Mouse (Mus musculus): ENCODE results near the gene Hoxa9. TPM values are rescaled to one million over a fixed set of nuclear protein-coding genes. Genes with fewer than 3 reads are reported as not detected.

Hoxa9 gene
- polyA plus RNA-seq, 2 experiments = 0.43 to 0.76 TPM

DNA sequence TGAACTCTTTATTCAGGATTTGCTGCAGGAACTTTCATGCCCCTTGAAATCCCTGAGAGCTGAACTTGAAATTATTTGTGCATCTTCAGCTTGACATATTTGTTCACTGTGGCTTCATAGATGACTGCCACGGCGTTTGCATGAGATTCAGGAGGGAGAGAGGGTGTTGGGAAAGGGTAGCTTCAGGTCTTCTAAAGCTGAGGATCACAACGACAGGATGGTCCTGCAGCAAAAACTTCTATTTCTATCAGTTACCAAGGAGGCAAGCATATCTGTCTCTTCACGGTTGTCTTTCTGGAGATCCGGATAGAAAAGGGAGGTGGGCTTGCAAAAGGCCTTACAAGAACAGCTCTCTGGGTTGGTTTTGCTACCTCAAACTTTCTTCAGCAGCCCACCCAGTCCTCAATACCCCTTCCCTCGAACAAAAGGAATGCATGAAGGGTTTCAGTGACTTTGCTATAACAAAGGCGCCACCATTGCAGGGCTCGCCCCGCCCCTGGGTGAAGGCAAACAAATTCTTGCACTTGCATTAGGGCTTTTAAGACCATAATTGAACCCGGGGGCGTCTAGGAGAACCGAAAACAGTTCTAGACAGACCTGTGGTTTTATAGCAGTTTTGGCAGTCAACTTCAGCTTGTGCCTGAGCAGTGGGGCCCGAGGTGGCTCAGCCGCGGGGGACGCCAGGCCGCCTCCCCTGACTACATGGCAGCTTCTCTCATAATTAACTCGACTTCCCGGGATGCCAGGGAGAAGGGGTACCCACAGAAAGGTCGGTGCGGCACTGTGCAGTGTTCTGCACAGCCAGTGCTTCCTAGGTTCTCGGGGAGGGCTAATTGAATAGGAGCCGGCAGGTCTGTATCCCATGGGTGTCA lies 17.1 kb upstream of the Hoxa9 start:
- no peak overlapping the region for H3K4me2 ChIP-seq (ENCODE audit: low read depth)
- 1% methylated on average over 23 of the region's 23 CpGs for WGBS (ENCODE audit: insufficient replicate concordance)
- H3K27me3 ChIP-seq (ENCODE audit: control insufficient read depth, insufficient read depth, low read length) = peaks cover 98% of the 10 kb centered on the region
- no peak overlapping the region for H3K9ac ChIP-seq (replicated peaks)
- no peak overlapping the region for H3K27ac ChIP-seq
- TF ChIP-seq CTCF (IDR thresholded peaks at IDR 0.05; ENCODE audit: low read depth) (no peak), EP300 (IDR thresholded peaks at IDR 0.05; ENCODE audit: low read depth) (no peak)
- no peak overlapping the region for H3K4me3 ChIP-seq (ENCODE audit: insufficient read depth in 1 of 2, low read depth in 2 of 2, low read length in 2 of 2)
- H3K4me1 ChIP-seq (replicated peaks; ENCODE audit: control insufficient read depth in 2 of 2, insufficient read depth in 2 of 2, low read length in 1 of 2) = no peaks in the 10 kb centered on the region
- DNase-seq (ENCODE audit: low read depth in 3 of 3, low spot score in 3 of 3) = no peak
- H3K9me3 ChIP-seq (ENCODE audit: control insufficient read depth, low read length) = no peaks in the 10 kb centered on the region
- no peaks in the 10 kb centered on the region for H3K36me3 ChIP-seq (replicated peaks; ENCODE audit: control insufficient read depth, insufficient read depth, low read depth)
- no peak for ATAC-seq (ENCODE audit: insufficient read depth)

GRCm38 (mm10) chr6:52246916-52247315 lies 16.0 kb upstream of the Hoxa9 start:
- ATAC-seq (ENCODE audit: insufficient read depth) (no peak), DNase-seq (ENCODE audit: low read depth in 3 of 3, low spot score in 3 of 3) (no peak)
- Histone ChIP-seq H3K36me3 (replicated peaks; ENCODE audit: control insufficient read depth, insufficient read depth, low read depth) (no peaks in the 10 kb centered on the region), H3K27me3 (ENCODE audit: control insufficient read depth, insufficient read depth, low read length) (peaks cover 98% of the 10 kb centered on the region), H3K4me3 (ENCODE audit: insufficient read depth in 1 of 2, low read depth in 2 of 2, low read length in 2 of 2) (no peak overlapping the region), H3K9me3 (ENCODE audit: control insufficient read depth, low read length) (no peaks in the 10 kb centered on the region), H3K9ac (replicated peaks) (no peak overlapping the region), H3K4me2 (ENCODE audit: low read depth) (no peak overlapping the region), H3K4me1 (replicated peaks; ENCODE audit: control insufficient read depth in 2 of 2, insufficient read depth in 2 of 2, low read length in 1 of 2) (no peaks in the 10 kb centered on the region), H3K27ac (no peak overlapping the region)
- TF ChIP-seq EP300 (IDR thresholded peaks at IDR 0.05; ENCODE audit: low read depth) (no peak), CTCF (IDR thresholded peaks at IDR 0.05; ENCODE audit: low read depth) (no peak)
- WGBS (ENCODE audit: insufficient replicate concordance) = 1% methylated on average over 3 of the region's 3 CpGs

DNA sequence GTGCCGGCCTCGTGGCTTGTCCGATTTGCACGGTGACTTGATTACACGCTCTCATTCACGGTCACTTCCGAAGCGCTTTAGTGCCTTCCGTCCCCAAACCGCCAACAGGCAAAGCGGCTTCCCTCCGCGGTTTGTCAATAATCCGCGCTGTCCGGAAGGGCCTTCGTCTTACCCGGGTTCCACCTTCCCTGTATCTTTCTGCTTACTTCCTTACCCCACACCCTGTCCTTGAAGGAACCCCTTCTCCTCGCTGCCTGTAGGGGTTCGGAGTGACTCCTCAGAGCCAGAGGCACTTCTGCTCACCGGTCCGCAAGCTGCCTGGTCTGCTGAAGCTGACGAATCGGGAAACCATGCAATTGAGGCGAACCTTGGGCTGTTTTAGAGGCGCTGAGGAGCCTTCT lies 15.5 kb upstream of the Hoxa9 start:
- H3K4me3 ChIP-seq (ENCODE audit: insufficient read depth in 1 of 2, low read depth in 2 of 2, low read length in 2 of 2) = no peak overlapping the region
- H3K9ac ChIP-seq (replicated peaks) = no peak overlapping the region
- TF ChIP-seq EP300 (IDR thresholded peaks at IDR 0.05; ENCODE audit: low read depth) = no peak
- TF ChIP-seq CTCF (IDR thresholded peaks at IDR 0.05; ENCODE audit: low read depth) = no peak
- H3K4me2 ChIP-seq (ENCODE audit: low read depth) = no peak overlapping the region
- H3K4me1 ChIP-seq (replicated peaks; ENCODE audit: control insufficient read depth in 2 of 2, insufficient read depth in 2 of 2, low read length in 1 of 2) = no peaks in the 10 kb centered on the region
- WGBS (ENCODE audit: insufficient replicate concordance) = under 1% methylated on average over 26 of the region's 26 CpGs
- no peak overlapping the region for H3K27ac ChIP-seq
- ATAC-seq (ENCODE audit: insufficient read depth) (no peak), DNase-seq (ENCODE audit: low read depth in 3 of 3, low spot score in 3 of 3) (no peak)
- H3K36me3 ChIP-seq (replicated peaks; ENCODE audit: control insufficient read depth, insufficient read depth, low read depth) = no peaks in the 10 kb centered on the region
- no peaks in the 10 kb centered on the region for H3K9me3 ChIP-seq (ENCODE audit: control insufficient read depth, low read length)
- H3K27me3 ChIP-seq (ENCODE audit: control insufficient read depth, insufficient read depth, low read length) = peaks cover 98% of the 10 kb centered on the region

- Histone ChIP-seq H3K4me1 (replicated peaks; ENCODE audit: control insufficient read depth in 2 of 2, insufficient read depth in 2 of 2, low read length in 1 of 2) (no peaks in the 10 kb centered on the region), H3K27me3 (ENCODE audit: control insufficient read depth, insufficient read depth, low read length) (peaks cover 98% of the 10 kb centered on the region), H3K9ac (replicated peaks) (no peak within 1 kb of the TSS), H3K9me3 (ENCODE audit: control insufficient read depth, low read length) (no peaks in the 10 kb centered on the region), H3K4me2 (ENCODE audit: low read depth) (no peak within 1 kb of the TSS), H3K4me3 (ENCODE audit: insufficient read depth in 1 of 2, low read depth in 2 of 2, low read length in 2 of 2) (no peak within 1 kb of the TSS), H3K36me3 (replicated peaks; ENCODE audit: control insufficient read depth, insufficient read depth, low read depth) (no peaks in the 10 kb centered on the region), H3K27ac (no peak within 1 kb of the TSS)
- DNase-seq (ENCODE audit: low read depth in 3 of 3, low spot score in 3 of 3) (no peak), ATAC-seq (ENCODE audit: insufficient read depth) (no peak)
- no peak for TF ChIP-seq CTCF (IDR thresholded peaks at IDR 0.05; ENCODE audit: low read depth)
- no peak for TF ChIP-seq EP300 (IDR thresholded peaks at IDR 0.05; ENCODE audit: low read depth)
- WGBS (ENCODE audit: insufficient replicate concordance) = 4% methylated on average over 20 of the region's 20 CpGs
Observed at GRCm38 (mm10) chr6:52245757-52246142, 14.9 kb upstream of the Hoxa9 start, which contains the start of gene Hoxa11. Hoxa11 (minus strand) TSS chr6:52245810.

- peaks cover 100% of the 10 kb centered on the region for H3K27me3 ChIP-seq (ENCODE audit: control insufficient read depth, insufficient read depth, low read length)
- H3K4me1 ChIP-seq (replicated peaks; ENCODE audit: control insufficient read depth in 2 of 2, insufficient read depth in 2 of 2, low read length in 1 of 2) = no peaks in the 10 kb centered on the region
- no peak overlapping the region for H3K4me2 ChIP-seq (ENCODE audit: low read depth)
- H3K27ac ChIP-seq = no peak overlapping the region
- no peaks in the 10 kb centered on the region for H3K9me3 ChIP-seq (ENCODE audit: control insufficient read depth, low read length)
- no peaks in the 10 kb centered on the region for H3K36me3 ChIP-seq (replicated peaks; ENCODE audit: control insufficient read depth, insufficient read depth, low read depth)
- no peak overlapping the region for H3K9ac ChIP-seq (replicated peaks)
- no peak overlapping the region for H3K4me3 ChIP-seq (ENCODE audit: insufficient read depth in 1 of 2, low read depth in 2 of 2, low read length in 2 of 2)
- ATAC-seq (ENCODE audit: insufficient read depth) = no peak
- no peak for TF ChIP-seq EP300 (IDR thresholded peaks at IDR 0.05; ENCODE audit: low read depth)
- no peak for TF ChIP-seq CTCF (IDR thresholded peaks at IDR 0.05; ENCODE audit: low read depth)
- DNase-seq (ENCODE audit: low read depth in 3 of 3, low spot score in 3 of 3) = no peak
- 1% methylated on average over 71 of the region's 71 CpGs for WGBS (ENCODE audit: insufficient replicate concordance)
Observed at GRCm38 (mm10) chr6:52245040-52245756, 14.3 kb upstream of the Hoxa9 start.
